Mouse (Mus musculus): ENCODE data around the gene Phf5a. TPM values are rescaled to one million over a fixed set of nuclear protein-coding genes. Genes with fewer than 3 reads are reported as not detected.

Gene Phf5a
- 20.4 TPM for polyA plus RNA-seq (2014; fragmentation: Illumina TruSeq; extraction: RNeasy Lipid Tissue Mini Kit (QIAGEN cat#74804))

GRCm38 (mm10) chr15:81871604-81872261, at the start of gene Phf5a:
Gene Phf5a, minus strand, starts transcription at chr15:81871911.

GRCm38 (mm10) chr15:81872262-81873136, 788 bp upstream of the Phf5a start, which contains the start of gene Aco2:
Gene Aco2, plus strand, starts transcription at chr15:81872309.

GRCm38 (mm10) chr15:81858517-81859329, 13.0 kb downstream of the Phf5a start, which contains the start of gene Tob2:
Gene Tob2, minus strand, starts transcription at chr15:81858796.

Other genes with a start within 250 kb of the Phf5a start
- 0.94 TPM for gene L3mbtl2, start 208.0 kb downstream of the Phf5a start, polyA plus RNA-seq (2014; fragmentation: Illumina TruSeq; extraction: RNeasy Lipid Tissue Mini Kit (QIAGEN cat#74804))
- not detected for gene Chadl, start 174.6 kb downstream of the Phf5a start, polyA plus RNA-seq (2014; fragmentation: Illumina TruSeq; extraction: RNeasy Lipid Tissue Mini Kit (QIAGEN cat#74804))
- 17.6 TPM for gene Zc3h7b, start 126.9 kb downstream of the Phf5a start, polyA plus RNA-seq (2014; fragmentation: Illumina TruSeq; extraction: RNeasy Lipid Tissue Mini Kit (QIAGEN cat#74804))
- gene Rangap1, start 126.4 kb downstream of the Phf5a start, polyA plus RNA-seq (2014; fragmentation: Illumina TruSeq; extraction: RNeasy Lipid Tissue Mini Kit (QIAGEN cat#74804)): 6.7 TPM
- 35.2 TPM for gene Tef, start 69.5 kb downstream of the Phf5a start, polyA plus RNA-seq (2014; fragmentation: Illumina TruSeq; extraction: RNeasy Lipid Tissue Mini Kit (QIAGEN cat#74804))
- 6.9 TPM for gene Tob2, start 13.1 kb downstream of the Phf5a start, polyA plus RNA-seq (2014; fragmentation: Illumina TruSeq; extraction: RNeasy Lipid Tissue Mini Kit (QIAGEN cat#74804))
- 33.5 TPM for gene Aco2, start 398 bp upstream of the Phf5a start, polyA plus RNA-seq (2014; fragmentation: Illumina TruSeq; extraction: RNeasy Lipid Tissue Mini Kit (QIAGEN cat#74804))
- gene Polr3h, start 54.3 kb upstream of the Phf5a start, polyA plus RNA-seq (2014; fragmentation: Illumina TruSeq; extraction: RNeasy Lipid Tissue Mini Kit (QIAGEN cat#74804)): 1.8 TPM
- gene Csdc2, start 64.8 kb upstream of the Phf5a start, polyA plus RNA-seq (2014; fragmentation: Illumina TruSeq; extraction: RNeasy Lipid Tissue Mini Kit (QIAGEN cat#74804)): 1.2 TPM
- not detected for gene Pmm1, start 89.0 kb upstream of the Phf5a start, polyA plus RNA-seq (2014; fragmentation: Illumina TruSeq; extraction: RNeasy Lipid Tissue Mini Kit (QIAGEN cat#74804))
- gene 1700029P11Rik, start 108.6 kb upstream of the Phf5a start, polyA plus RNA-seq (2014; fragmentation: Illumina TruSeq; extraction: RNeasy Lipid Tissue Mini Kit (QIAGEN cat#74804)): not detected
- 146 TPM for gene Xrcc6, start 115.9 kb upstream of the Phf5a start, polyA plus RNA-seq (2014; fragmentation: Illumina TruSeq; extraction: RNeasy Lipid Tissue Mini Kit (QIAGEN cat#74804))
- gene Desi1, start 162.0 kb upstream of the Phf5a start, polyA plus RNA-seq (2014; fragmentation: Illumina TruSeq; extraction: RNeasy Lipid Tissue Mini Kit (QIAGEN cat#74804)): 10.5 TPM
- gene Snu13, start 175.7 kb upstream of the Phf5a start, polyA plus RNA-seq (2014; fragmentation: Illumina TruSeq; extraction: RNeasy Lipid Tissue Mini Kit (QIAGEN cat#74804)): 600 TPM
- gene 4930407I10Rik, start 187.2 kb upstream of the Phf5a start, polyA plus RNA-seq (2014; fragmentation: Illumina TruSeq; extraction: RNeasy Lipid Tissue Mini Kit (QIAGEN cat#74804)): not detected
- not detected for gene Mei1, start 198.1 kb upstream of the Phf5a start, polyA plus RNA-seq (2014; fragmentation: Illumina TruSeq; extraction: RNeasy Lipid Tissue Mini Kit (QIAGEN cat#74804))

Measured in ovary, adult 10 weeks (tissue).